In genomic region chr12:21301932-21302331, GRCm38 (mm10) we compare ENCODE assay signal across 16 mouse cellular contexts. TPM values are rescaled to one million over a fixed set of nuclear protein-coding genes. Genes with fewer than 3 reads are reported as not detected.
DNase-seq lines count a peak whose midpoint lies in the region; ATAC-seq lines count a peak whose summit lies in the region.
"Had no signal": no experiment of that assay in that cellular context is flagged by ENCODE, and none has a peak within 500 bp of the region (broad histone marks: within the 10 kb centered on the region; RNA-seq: fewer than 3 reads in every experiment).

No protein-coding gene starts in this region.

- 92% methylated on average over 8 of the region's 8 CpGs for WGBS in midbrain, embryonic 11.5 days
- WGBS in midbrain, embryonic 14.5 days: 94% methylated on average over 8 of the region's 8 CpGs
- 73% methylated on average over 8 of the region's 8 CpGs for WGBS in liver, embryonic 13.5 days (ENCODE audit: insufficient replicate concordance)

- H3K9me3 ChIP-seq in midbrain, embryonic 11.5 days (ENCODE audit: control insufficient read depth, low read length): no peaks in the 10 kb centered on the region
- no peaks in the 10 kb centered on the region for H3K9me3 ChIP-seq in midbrain, embryonic 14.5 days (ENCODE audit: control insufficient read depth, low read length)
- no peaks in the 10 kb centered on the region for H3K9me3 ChIP-seq in liver, embryonic 13.5 days (replicated peaks)
- H3K9me3 ChIP-seq: forebrain, embryonic 12.5 days; G1E had no signal

- no peak overlapping the region for H3K4me2 ChIP-seq in midbrain, embryonic 11.5 days
- H3K4me2 ChIP-seq in midbrain, embryonic 14.5 days (ENCODE audit: low read length): no peak overlapping the region
- no peak overlapping the region for H3K4me2 ChIP-seq in liver, embryonic 13.5 days
- H3K4me2 ChIP-seq: forebrain, embryonic 12.5 days; hindbrain, embryonic 14.5 days had no signal

- H3K9ac ChIP-seq in midbrain, embryonic 11.5 days (ENCODE audit: low read length): no peak overlapping the region
- H3K9ac ChIP-seq in midbrain, embryonic 14.5 days (replicated peaks; ENCODE audit: low read length): no peak overlapping the region
- no peak overlapping the region for H3K9ac ChIP-seq in liver, embryonic 13.5 days
- H3K9ac ChIP-seq: forebrain, embryonic 12.5 days; hindbrain, embryonic 14.5 days; liver, embryonic 14.5 days had no signal

- H3K36me3 ChIP-seq in midbrain, embryonic 11.5 days (ENCODE audit: control insufficient read depth, insufficient read depth, low read length): peaks cover 31% of the 10 kb centered on the region; the same call in 1 of the 2 replicates
- peaks cover 93% of the 10 kb centered on the region for H3K36me3 ChIP-seq in midbrain, embryonic 14.5 days (ENCODE audit: control insufficient read depth, insufficient read depth, low read length)
- peaks cover 86% of the 10 kb centered on the region for H3K36me3 ChIP-seq in liver, embryonic 13.5 days

- H3K4me1 ChIP-seq in midbrain, embryonic 11.5 days (ENCODE audit: control insufficient read depth, insufficient read depth, low read length): no peaks in the 10 kb centered on the region
- H3K4me1 ChIP-seq in midbrain, embryonic 14.5 days (ENCODE audit: control insufficient read depth, insufficient read depth, low read length): no peaks in the 10 kb centered on the region
- peaks cover 15% of the 10 kb centered on the region for H3K4me1 ChIP-seq in liver, embryonic 13.5 days (replicated peaks)
- H3K4me1 ChIP-seq: forebrain, embryonic 12.5 days had no signal

- H3K27ac ChIP-seq in midbrain, embryonic 11.5 days (ENCODE audit: low read depth, low read length): no peak overlapping the region
- no peak overlapping the region for H3K27ac ChIP-seq in midbrain, embryonic 14.5 days (replicated peaks; ENCODE audit: low read depth, low read length)
- no peak overlapping the region; the same call in 1 of the 2 replicates for H3K27ac ChIP-seq in liver, embryonic 13.5 days
- H3K27ac ChIP-seq: forebrain, embryonic 12.5 days; hindbrain, embryonic 14.5 days; liver, embryonic 14.5 days had no signal

- no peaks in the 10 kb centered on the region for H3K27me3 ChIP-seq in midbrain, embryonic 11.5 days (ENCODE audit: control insufficient read depth, insufficient read depth, low read length)
- no peaks in the 10 kb centered on the region for H3K27me3 ChIP-seq in midbrain, embryonic 14.5 days (ENCODE audit: control insufficient read depth, insufficient read depth, low read length)
- H3K27me3 ChIP-seq in liver, embryonic 13.5 days: no peaks in the 10 kb centered on the region
- H3K27me3 ChIP-seq: forebrain, embryonic 12.5 days had no signal

- DNase-seq in midbrain, embryonic 11.5 days (ENCODE audit: low spot score, missing footprints): peak; percentile 26
- DNase-seq in midbrain, embryonic 14.5 days: no peak
- DNase-seq in kidney, adult 9 months: peak; percentile 69
- no peak for DNase-seq in liver, embryonic 13.5 days
- no peak for DNase-seq in thymus, postnatal 0 days (ENCODE audit: low spot score)
- DNase-seq in urinary bladder, postnatal 10 days (ENCODE audit: low spot score): no peak
- DNase-seq in cerebellum, adult 11 months: no peak
- DNase-seq: cerebellum, postnatal 14 days; gastrocnemius, postnatal 36 days; layer of hippocampus, postnatal 36 days; right cerebral cortex, adult 18-20 months; thymus, postnatal 14 days had no signal

- no peak overlapping the region for H3K4me3 ChIP-seq in midbrain, embryonic 11.5 days (ENCODE audit: low read depth, low read length)
- H3K4me3 ChIP-seq in midbrain, embryonic 14.5 days (replicated peaks; ENCODE audit: low read depth, low read length): no peak overlapping the region
- H3K4me3 ChIP-seq in liver, embryonic 13.5 days (replicated peaks): no peak overlapping the region
- H3K4me3 ChIP-seq: forebrain, embryonic 12.5 days had no signal

- ATAC-seq in midbrain, embryonic 11.5 days (ENCODE audit: low FRiP score): no peak
- no peak for ATAC-seq in midbrain, embryonic 14.5 days (ENCODE audit: low FRiP score, low TSS enrichment)
- 0 out of 2 replicates have a peak, but pooled peaks have one; percentile 11 for ATAC-seq in liver, embryonic 13.5 days (ENCODE audit: low read depth)

RNA-seq across cellular contexts. Expression of gene Iah1, which starts 14.3 kb away (rescaled TPM):
- 49.5 and 50.8 TPM in 2 replicates for polyA plus RNA-seq in midbrain, embryonic 11.5 days (2014; fragmentation: Nextera tagmentation; extraction: Ambion mirVana)
- 34.1 and 40.1 TPM in 2 replicates for polyA plus RNA-seq in midbrain, embryonic 14.5 days (2014; fragmentation: Nextera tagmentation; extraction: Ambion mirVana)
- polyA plus RNA-seq in liver, embryonic 13.5 days (2015; fragmentation: Nextera tagmentation; extraction: Ambion mirVana): 30.2 and 34.0 TPM in 2 replicates
- polyA plus RNA-seq in thymus, postnatal 0 days (2015; fragmentation: Nextera tagmentation; extraction: Ambion mirVana): 73.0 and 74.7 TPM in 2 replicates

RNA-seq across cellular contexts. Expression of gene Itgb1bp1, which starts 15.8 kb away (rescaled TPM):
- 42.6 and 42.9 TPM in 2 replicates for polyA plus RNA-seq in midbrain, embryonic 11.5 days (2014; fragmentation: Nextera tagmentation; extraction: Ambion mirVana)
- 40.8 and 42.4 TPM in 2 replicates for polyA plus RNA-seq in midbrain, embryonic 14.5 days (2014; fragmentation: Nextera tagmentation; extraction: Ambion mirVana)
- polyA plus RNA-seq in liver, embryonic 13.5 days (2015; fragmentation: Nextera tagmentation; extraction: Ambion mirVana): 28.7 and 29.3 TPM in 2 replicates
- 98.1 and 104 TPM in 2 replicates for polyA plus RNA-seq in thymus, postnatal 0 days (2015; fragmentation: Nextera tagmentation; extraction: Ambion mirVana)

RNA-seq across cellular contexts. Expression of gene Cpsf3, which starts 16.7 kb away (rescaled TPM):
- 138 and 145 TPM in 2 replicates for polyA plus RNA-seq in midbrain, embryonic 11.5 days (2014; fragmentation: Nextera tagmentation; extraction: Ambion mirVana)
- 91.9 and 107 TPM in 2 replicates for polyA plus RNA-seq in midbrain, embryonic 14.5 days (2014; fragmentation: Nextera tagmentation; extraction: Ambion mirVana)
- polyA plus RNA-seq in liver, embryonic 13.5 days (2015; fragmentation: Nextera tagmentation; extraction: Ambion mirVana): 51.6 and 64.4 TPM in 2 replicates
- polyA plus RNA-seq in thymus, postnatal 0 days (2015; fragmentation: Nextera tagmentation; extraction: Ambion mirVana): 88.9 and 92.4 TPM in 2 replicates

Comparison
In these comparisons a context has a peak if more than half of its experiments do, and no peak if none do; other contexts are left out.
1. DNase-seq: peak in midbrain, embryonic 11.5 days (single experiment) and kidney, adult 9 months (single experiment); none in midbrain, embryonic 14.5 days (single experiment), liver, embryonic 13.5 days (single experiment), thymus, postnatal 0 days (single experiment), urinary bladder, postnatal 10 days (single experiment) and cerebellum, adult 11 months (single experiment).